In the genomic region with DNA sequence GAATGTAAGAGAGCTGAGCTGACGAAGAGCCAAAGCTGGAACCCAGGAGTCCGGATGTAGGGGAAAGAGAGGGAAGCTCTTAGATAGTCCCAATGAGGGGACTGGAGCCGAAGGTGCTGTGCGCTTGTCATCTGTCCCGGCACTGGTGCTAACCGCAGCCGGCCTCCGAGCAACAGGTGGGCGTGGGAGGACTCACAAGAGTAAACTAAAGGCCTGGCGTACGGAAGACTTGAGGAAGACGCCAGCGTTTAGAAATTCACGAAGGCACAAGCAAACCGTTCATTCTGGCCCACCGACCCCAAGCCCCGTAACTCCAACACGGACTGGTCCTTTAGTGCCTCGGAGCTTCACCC, we compare ENCODE assay signal across 8 mouse cellular contexts. TPM values are rescaled to one million over a fixed set of nuclear protein-coding genes. Genes with fewer than 3 reads are reported as not detected.
A peak's percentile ranks its signal among the peaks of the same experiment; 100 is the strongest.
DNase-seq lines count a peak whose midpoint lies in the region; ATAC-seq and TF ChIP-seq lines count a peak whose summit lies in the region.

No protein-coding gene starts in this region.

- TF ChIP-seq POLR2A in cerebellum, adult 2 months (IDR thresholded peaks at IDR 0.05; ENCODE audit: borderline replicate concordance, insufficient read depth, low read length): no peak

- TF ChIP-seq CTCF in cerebellum, adult 2 months (IDR thresholded peaks at IDR 0.05; ENCODE audit: borderline replicate concordance, insufficient read depth, low read depth, low read length): no peak

- no peaks in the 10 kb centered on the region for H3K4me1 ChIP-seq in cerebellum, adult 2 months (ENCODE audit: control insufficient read depth, insufficient read depth, low read length)
- peaks cover 24% of the 10 kb centered on the region for H3K4me1 ChIP-seq in midbrain, embryonic 14.5 days (ENCODE audit: control insufficient read depth, insufficient read depth, low read length)

- DNase-seq in cerebellum, adult 2 months: no peak
- no peak for DNase-seq in cerebellum, adult 9-11 months
- DNase-seq in right cerebral cortex, postnatal 14 days: peak; percentile 66
- DNase-seq in right cerebral cortex, postnatal 25 days: no peak
- DNase-seq in midbrain, embryonic 14.5 days: no peak
- DNase-seq in spleen, postnatal 14 days (ENCODE audit: low spot score in 2 of 2): no peak
- no peak for DNase-seq in kidney, postnatal 10 days

- no peaks in the 10 kb centered on the region for H3K9me3 ChIP-seq in midbrain, embryonic 14.5 days (ENCODE audit: control insufficient read depth, low read length)

- H3K9ac ChIP-seq in midbrain, embryonic 14.5 days (replicated peaks; ENCODE audit: low read length): peak overlapping the region; percentile 62

- no peak overlapping the region for H3K27ac ChIP-seq in cerebellum, adult 2 months (ENCODE audit: insufficient read depth, low read length)
- peak overlapping the region; percentile 56 for H3K27ac ChIP-seq in midbrain, embryonic 14.5 days (replicated peaks; ENCODE audit: low read depth, low read length)

- under 1% methylated on average over 19 of the region's 19 CpGs for WGBS in cerebellum, adult 2 months
- under 1% methylated on average over 19 of the region's 19 CpGs for WGBS in midbrain, embryonic 14.5 days

- no peaks in the 10 kb centered on the region for H3K27me3 ChIP-seq in cerebellum, adult 2 months (ENCODE audit: control insufficient read depth, insufficient read depth, low read length)
- no peaks in the 10 kb centered on the region for H3K27me3 ChIP-seq in midbrain, embryonic 14.5 days (ENCODE audit: control insufficient read depth, insufficient read depth, low read length)

- peaks cover 33% of the 10 kb centered on the region for H3K36me3 ChIP-seq in midbrain, embryonic 14.5 days (ENCODE audit: control insufficient read depth, insufficient read depth, low read length)

- peak; percentile 7 for ATAC-seq in inflammation-experienced regulatory T-cells, adult 6 months
- ATAC-seq in midbrain, embryonic 14.5 days (ENCODE audit: low FRiP score, low TSS enrichment): peak; percentile 38

- H3K4me3 ChIP-seq in cerebellum, adult 2 months (replicated peaks; ENCODE audit: insufficient read depth, low read depth, low read length): peak overlapping the region; percentile 98
- H3K4me3 ChIP-seq in midbrain, embryonic 14.5 days (replicated peaks; ENCODE audit: low read depth, low read length): peak overlapping the region; percentile 66

- peak overlapping the region; percentile 90 for H3K4me2 ChIP-seq in midbrain, embryonic 14.5 days (ENCODE audit: low read length)

RNA-seq across cellular contexts. Expression of a gene that starts 0.3 kb away (rescaled TPM):
- 107 and 113 TPM in 2 replicates for polyA plus RNA-seq in cerebellum, adult 2 months (2012; rRNA removed)
- polyA plus RNA-seq in inflammation-experienced regulatory T-cells, adult 6 months (2017; shearing (Covaris generic)): 10 to 100 TPM; 46.3 to 92.3 (median 78.1) TPM
- polyA plus RNA-seq in midbrain, embryonic 14.5 days (2014; fragmentation: Nextera tagmentation; extraction: Ambion mirVana): 364 and 475 TPM in 2 replicates

RNA-seq across cellular contexts. Expression of a gene that starts 0.5 kb away (rescaled TPM):
- polyA plus RNA-seq in cerebellum, adult 2 months (2012; rRNA removed): 0.03 TPM in 1 of 2 replicates, not detected in the other
- not detected for polyA plus RNA-seq in inflammation-experienced regulatory T-cells, adult 6 months (2017; shearing (Covaris generic))
- not detected in 2 replicates for polyA plus RNA-seq in midbrain, embryonic 14.5 days (2014; fragmentation: Nextera tagmentation; extraction: Ambion mirVana)

RNA-seq across cellular contexts. Expression of a gene that starts 8.3 kb away (rescaled TPM):
- 164 and 169 TPM in 2 replicates for polyA plus RNA-seq in cerebellum, adult 2 months (2012; rRNA removed)
- 10 to 100 TPM; 57.4 to 78.0 (median 68.9) TPM for polyA plus RNA-seq in inflammation-experienced regulatory T-cells, adult 6 months (2017; shearing (Covaris generic))
- polyA plus RNA-seq in midbrain, embryonic 14.5 days (2014; fragmentation: Nextera tagmentation; extraction: Ambion mirVana): 90.1 and 107 TPM in 2 replicates

RNA-seq across cellular contexts. Expression of a gene that starts 34.5 kb away (rescaled TPM):
- polyA plus RNA-seq in cerebellum, adult 2 months (2012; rRNA removed): 0.03 and 0.07 TPM in 2 replicates
- not detected for polyA plus RNA-seq in inflammation-experienced regulatory T-cells, adult 6 months (2017; shearing (Covaris generic))
- 0.07 and 0.29 TPM in 2 replicates for polyA plus RNA-seq in midbrain, embryonic 14.5 days (2014; fragmentation: Nextera tagmentation; extraction: Ambion mirVana)

RNA-seq across cellular contexts. Expression of a gene that starts 58.6 kb away (rescaled TPM):
- polyA plus RNA-seq in cerebellum, adult 2 months (2012; rRNA removed): 13.0 and 14.6 TPM in 2 replicates
- polyA plus RNA-seq in inflammation-experienced regulatory T-cells, adult 6 months (2017; shearing (Covaris generic)): 1 to 10 TPM in 2 of 3 experiments, not detected in 1; 1.3 TPM
- 23.6 and 30.7 TPM in 2 replicates for polyA plus RNA-seq in midbrain, embryonic 14.5 days (2014; fragmentation: Nextera tagmentation; extraction: Ambion mirVana)
